Mouse (Mus musculus) cortical plate, adult 2 months (tissue): ENCODE results near the gene Tex2.
"Not testable (repeated sequence)": the region's sequence is repeated elsewhere in the genome, so short reads cannot be mapped to it uniquely, and the experiment has no call there.

Experiments
- CTCF ChIP-seq: fragments of 200-500 bp; IDR thresholded peaks from 2 replicates; pipeline ENCODE4 v1.5.1; 2011; ENCODE audit warnings: mild to moderate bottlenecking, control low read depth, low read length; ENCODE audit not compliant: insufficient read depth; ENCODE audit errors: extremely low read depth
- POLR2A ChIP-seq: fragments of 200-500 bp; IDR thresholded peaks from 2 replicates; pipeline ENCODE4 v1.6.1; 2011; ENCODE audit warnings: mild to moderate bottlenecking, low read length, control low read depth; ENCODE audit not compliant: insufficient read depth; ENCODE audit errors: extremely low read depth

DNA sequence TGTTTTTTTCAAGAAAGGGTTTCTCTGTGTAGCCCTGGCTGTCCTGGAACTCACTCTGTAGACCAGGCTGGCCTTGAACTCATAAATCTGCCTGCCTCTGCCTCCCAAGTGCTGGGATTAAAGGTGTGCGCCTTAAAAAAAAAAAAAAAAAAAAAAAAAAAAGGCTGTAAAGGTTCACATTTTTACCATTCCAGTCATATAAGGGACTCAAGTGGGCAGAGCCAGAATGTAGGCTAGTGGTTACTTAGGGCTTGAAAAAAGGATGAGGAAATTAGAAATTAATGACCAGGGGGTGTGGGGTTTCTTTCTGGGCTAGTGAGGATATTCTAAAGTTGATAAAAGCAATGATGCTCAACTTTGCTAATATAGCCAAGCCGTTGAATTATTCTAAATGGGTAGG lies 116.2 kb downstream of the Tex2 start:
- not testable (repeated sequence) for TF ChIP-seq CTCF, POLR2A
